Mouse (Mus musculus) adrenal gland, postnatal 36 days (tissue): ENCODE data around the gene Rab3il1. TPM values are rescaled to one million over a fixed set of nuclear protein-coding genes. Genes with fewer than 3 reads are reported as not detected.
"Not testable (repeated sequence)": the region's sequence is repeated elsewhere in the genome, so short reads cannot be mapped to it uniquely, and the experiment has no call there.

Source experiments
- DNase-seq, 2 experiments: peaks; one replicate each; pipeline ENCODE4 v3.0.0; 2021; ENCODE audit warnings: mixed read lengths in 1 of 2
- long read RNA-seq, 2 experiments: library from polyadenylated mRNA; stranded (forward); transcript quantifications; one replicate each; pipeline ENCODE4 v2.0.0; 2021; ENCODE audit warnings: borderline sequencing depth in 2 of 2
- total RNA-seq, 2 experiments: library from RNA; stranded (reverse); gene quantifications; 2 replicates each; pipeline ENCODE4 v1.2.3; 2021

Rab3il1 gene
- 1 to 10 TPM; 5.6 to 6.6 TPM for total RNA-seq
- long read RNA-seq, experiment 1, full-length matches to known transcripts, result 9 of 11 reads
- long read RNA-seq, experiment 1, partial matches to known transcripts, result 2 of 11 reads
- long read RNA-seq, experiment 1, other reads (novel, unspliced or antisense), result 0 of 11 reads
- long read RNA-seq, experiment 2, partial matches to known transcripts, result 1 of 1 reads
- long read RNA-seq, experiment 2, other reads (novel, unspliced or antisense), result 0 of 1 reads

- no peak for DNase-seq
Observed at GRCm38 (mm10) chr19:10001206-10001969, at the start of gene Rab3il1, which contains the start of gene Best1. Gene Rab3il1 (plus strand): TSS chr19:10001669. Gene Best1 (minus strand): TSS chr19:10001633.

- DNase-seq, result no peak
Observed at GRCm38 (mm10) chr19:9952390-9952789, 49.1 kb upstream of the Rab3il1 start.

GRCm38 (mm10) chr19:9952912-9953311 lies 48.6 kb upstream of the Rab3il1 start:
- no peak for DNase-seq

- DNase-seq, result peak; percentile 88 to 89
Observed at GRCm38 (mm10) chr19:9954055-9954810, 47.2 kb upstream of the Rab3il1 start.

- peak; percentile 44 to 55 for DNase-seq
Observed at GRCm38 (mm10) chr19:9954811-9955202, 46.7 kb upstream of the Rab3il1 start.

- DNase-seq, result no peak
Observed at GRCm38 (mm10) chr19:9955438-9955837, 46.0 kb upstream of the Rab3il1 start.

- no peak for DNase-seq
Observed at GRCm38 (mm10) chr19:9956624-9957388, 44.7 kb upstream of the Rab3il1 start.

- no peak for DNase-seq
Observed at GRCm38 (mm10) chr19:9957965-9958364, 43.5 kb upstream of the Rab3il1 start.

GRCm38 (mm10) chr19:9960769-9961168 lies 40.7 kb upstream of the Rab3il1 start:
- no peak for DNase-seq

GRCm38 (mm10) chr19:9964205-9964916 lies 37.1 kb upstream of the Rab3il1 start:
- DNase-seq, result no peak

- no peak for DNase-seq
Observed at GRCm38 (mm10) chr19:9966096-9966867, 35.2 kb upstream of the Rab3il1 start.

GRCm38 (mm10) chr19:9968081-9968787 lies 33.2 kb upstream of the Rab3il1 start:
- no peak for DNase-seq

- not testable (repeated sequence) for DNase-seq
Observed at GRCm38 (mm10) chr19:9974853-9975252, 26.6 kb upstream of the Rab3il1 start.

GRCm38 (mm10) chr19:9977085-9977484 lies 24.4 kb upstream of the Rab3il1 start:
- DNase-seq, result no peak

- DNase-seq, result peak; percentile 84 to 89
Observed at GRCm38 (mm10) chr19:9978431-9978951, 23.0 kb upstream of the Rab3il1 start.

GRCm38 (mm10) chr19:9979156-9979555 lies 22.3 kb upstream of the Rab3il1 start:
- no peak for DNase-seq

- no peak for DNase-seq
Observed at GRCm38 (mm10) chr19:9980258-9980657, 21.2 kb upstream of the Rab3il1 start, which contains the start of gene Fth1. Gene Fth1 (plus strand): TSS chr19:9980598.

- no peak for DNase-seq
Observed at GRCm38 (mm10) chr19:9981621-9982020, 19.8 kb upstream of the Rab3il1 start.

- peak; percentile 97 for DNase-seq
Observed at GRCm38 (mm10) chr19:9982151-9982851, 19.2 kb upstream of the Rab3il1 start.
